Mouse (Mus musculus) embryonic facial prominence, embryonic 12.5 days (tissue): ENCODE results near the gene Gm11983. TPM values are rescaled to one million over a fixed set of nuclear protein-coding genes. Genes with fewer than 3 reads are reported as not detected.

Experiments
- polyA plus RNA-seq: library from polyadenylated mRNA; unstranded; fragments of >200 nt; fragmentation: Nextera tagmentation; extraction: Ambion mirVana; gene quantifications from 2 replicates; pipeline ENCODE4 v1.2.1, GENCODE M21; 2016

The Gm11983 gene
- polyA plus RNA-seq, 1 experiment from 2014 or later: not detected

Other genes with a start within 250 kb of the Gm11983 start
- 10.0 and 16.6 TPM in 2 replicates for gene Nacad, start 231.6 kb downstream of the Gm11983 start, polyA plus RNA-seq
- 43.0 and 43.8 TPM in 2 replicates for gene Tbrg4, start 211.6 kb downstream of the Gm11983 start, polyA plus RNA-seq
- gene Wap, start 199.0 kb downstream of the Gm11983 start, polyA plus RNA-seq: not detected in 2 replicates
- 5.5 and 7.3 TPM in 2 replicates for gene Ramp3, start 179.1 kb downstream of the Gm11983 start, polyA plus RNA-seq
- gene Adcy1, start 225.8 kb upstream of the Gm11983 start, polyA plus RNA-seq: 1.5 TPM in 2 replicates